Mouse (Mus musculus) adrenal gland, postnatal 4 days (tissue): ENCODE results near the gene Map4k5. TPM values are rescaled to one million over a fixed set of nuclear protein-coding genes. Genes with fewer than 3 reads are reported as not detected.

Source experiments
- DNase-seq, 2 experiments: peaks; one replicate each; pipeline ENCODE4 v3.0.0; 2021 to 2022; ENCODE audit warnings: low spot score in 2 of 2, mixed read lengths in 2 of 2
- total RNA-seq, 2 experiments: library from RNA; stranded (reverse); gene quantifications; 2 replicates each; pipeline ENCODE4 v1.2.3; 2021

The Map4k5 gene
- total RNA-seq, 2 experiments from 2014 or later, result 41.2 to 45.8 TPM

- no peak for DNase-seq
Measured at GRCm38 (mm10) chr12:69888345-69888744, 4.7 kb downstream of the Map4k5 start.

GRCm38 (mm10) chr12:69887776-69888175 lies 5.2 kb downstream of the Map4k5 start:
- no peak for DNase-seq

DNA sequence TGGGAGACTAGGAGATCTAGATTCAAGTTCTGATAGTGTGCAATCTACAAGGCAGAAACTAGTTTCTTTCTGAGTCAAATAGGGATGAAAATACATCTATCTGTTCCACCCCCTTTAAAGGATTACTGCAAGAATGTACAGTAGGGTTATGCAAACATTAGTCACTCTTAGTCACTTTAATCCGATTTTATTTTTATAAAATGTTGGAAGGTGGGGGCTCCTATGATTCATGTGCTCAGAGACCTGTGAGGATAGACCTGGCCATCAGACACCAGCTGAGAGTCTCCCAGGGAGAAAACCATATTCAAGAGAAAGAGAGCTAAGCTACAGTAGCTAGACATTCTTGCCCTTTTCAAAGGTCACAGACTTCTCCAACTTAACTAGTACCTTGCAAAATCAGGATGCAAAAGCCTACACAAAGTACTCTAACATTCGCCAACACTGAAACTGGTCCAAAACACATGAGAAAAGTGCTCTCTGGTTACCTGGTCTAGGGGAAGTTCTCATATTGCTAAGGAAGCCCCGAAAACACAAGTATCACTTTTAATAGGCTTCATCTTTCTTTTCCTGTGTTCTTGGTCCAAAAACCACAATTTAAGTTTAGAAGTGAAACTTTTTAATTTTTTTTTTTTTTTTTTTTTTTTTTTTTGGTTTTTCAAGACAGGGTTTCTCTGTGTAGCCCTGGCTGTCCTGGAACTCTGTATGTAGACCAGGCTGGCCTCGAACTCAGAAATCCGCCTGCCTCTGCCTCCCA lies 7.7 kb downstream of the Map4k5 start:
- DNase-seq, result no peak

DNA sequence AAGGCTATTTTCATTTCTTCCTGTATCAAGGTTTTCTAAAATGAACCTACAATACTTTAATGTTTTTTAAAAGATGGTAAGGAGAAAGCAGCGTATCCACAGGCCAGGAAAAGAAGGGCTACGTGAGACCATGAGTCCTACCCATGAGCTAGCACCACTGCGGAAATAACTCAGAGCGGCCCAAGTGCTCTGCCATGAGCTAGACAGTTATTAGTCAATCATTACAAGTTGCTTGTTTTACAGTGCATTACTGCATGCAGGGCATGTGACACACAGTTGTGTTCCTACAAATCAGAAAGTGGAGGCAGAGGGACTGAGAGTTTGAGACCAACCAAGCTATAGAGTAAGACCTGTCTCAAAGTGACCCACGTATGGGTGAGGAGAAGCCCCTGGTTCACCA lies 8.9 kb downstream of the Map4k5 start:
- DNase-seq, result no peak

- no peak for DNase-seq
Measured at GRCm38 (mm10) chr12:69881198-69881905, 11.6 kb downstream of the Map4k5 start.

GRCm38 (mm10) chr12:69879739-69880138 lies 13.3 kb downstream of the Map4k5 start:
- DNase-seq, result no peak

DNA sequence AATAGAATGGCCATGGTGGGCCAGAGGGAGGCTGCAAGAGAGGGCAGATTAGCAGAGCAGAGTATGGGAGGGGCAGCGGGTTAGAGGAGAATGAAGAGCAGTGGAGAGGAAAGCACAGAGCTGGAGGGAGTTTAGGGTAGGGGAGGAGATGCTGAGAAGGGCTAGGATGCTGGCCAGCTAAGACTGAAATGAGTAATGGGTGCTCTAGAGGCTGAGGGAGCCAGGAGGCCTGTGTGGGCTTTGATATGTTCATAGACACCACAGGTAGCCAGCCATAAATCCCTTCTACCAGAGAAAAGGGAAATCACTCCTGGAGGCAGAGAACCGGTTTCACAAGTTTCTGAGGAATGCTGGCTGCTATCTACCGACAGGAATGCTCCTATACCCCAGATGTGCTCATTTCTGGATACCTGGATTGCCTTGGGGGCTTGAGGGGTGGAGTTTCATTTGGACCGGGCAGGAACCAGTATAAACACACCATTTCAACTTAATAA lies 13.8 kb downstream of the Map4k5 start:
- no peak for DNase-seq

DNA sequence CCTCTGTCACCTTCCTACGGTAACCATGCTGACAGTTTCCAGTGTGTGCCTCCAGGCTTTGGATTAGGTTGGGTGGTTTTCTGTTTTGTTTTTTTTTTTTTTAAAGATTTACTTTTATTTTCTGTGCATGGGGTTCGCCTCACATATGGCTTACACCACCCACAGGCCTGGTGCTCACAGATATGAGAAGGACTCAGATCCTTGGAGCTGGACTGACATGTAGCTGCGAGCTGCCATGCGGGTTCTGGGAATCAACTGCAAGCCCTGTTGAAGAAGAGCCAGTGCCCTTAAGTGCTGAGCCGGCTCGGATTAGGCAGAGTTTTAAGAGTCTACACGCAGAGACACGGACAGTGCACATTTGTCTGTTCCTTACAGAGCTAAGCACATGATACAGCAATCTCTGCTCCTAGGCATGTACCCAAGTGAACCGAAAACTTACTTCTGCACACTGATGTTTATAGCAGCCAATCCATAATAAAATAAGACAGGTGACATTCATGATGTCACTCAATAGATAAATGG lies 15.1 kb downstream of the Map4k5 start:
- no peak for DNase-seq

DNA sequence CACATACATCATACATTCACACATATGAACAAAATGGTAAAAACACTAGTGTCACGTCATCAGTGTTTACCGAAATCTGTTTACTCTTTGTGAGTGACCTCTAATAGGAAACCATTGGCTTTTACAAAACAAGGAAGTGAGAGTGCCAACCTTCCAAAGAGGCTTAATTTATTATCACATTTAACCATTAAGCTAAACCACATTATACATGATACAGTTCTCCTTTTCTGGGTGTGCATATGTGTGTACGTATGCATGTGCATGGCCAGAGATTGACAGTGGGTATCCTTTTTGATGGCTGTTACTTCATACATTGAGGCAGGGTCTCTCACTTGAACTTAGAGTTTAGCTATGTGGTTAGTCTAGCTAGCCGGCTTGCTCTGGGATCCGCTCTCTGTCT lies 21.4 kb downstream of the Map4k5 start:
- DNase-seq, result no peak

- DNase-seq, result no peak
Measured at GRCm38 (mm10) chr12:69867338-69867737, 25.7 kb downstream of the Map4k5 start.

GRCm38 (mm10) chr12:69864164-69864692 lies 28.8 kb downstream of the Map4k5 start:
- DNase-seq, result no peak

GRCm38 (mm10) chr12:69863505-69863904 lies 29.5 kb downstream of the Map4k5 start:
- DNase-seq, result no peak

DNA sequence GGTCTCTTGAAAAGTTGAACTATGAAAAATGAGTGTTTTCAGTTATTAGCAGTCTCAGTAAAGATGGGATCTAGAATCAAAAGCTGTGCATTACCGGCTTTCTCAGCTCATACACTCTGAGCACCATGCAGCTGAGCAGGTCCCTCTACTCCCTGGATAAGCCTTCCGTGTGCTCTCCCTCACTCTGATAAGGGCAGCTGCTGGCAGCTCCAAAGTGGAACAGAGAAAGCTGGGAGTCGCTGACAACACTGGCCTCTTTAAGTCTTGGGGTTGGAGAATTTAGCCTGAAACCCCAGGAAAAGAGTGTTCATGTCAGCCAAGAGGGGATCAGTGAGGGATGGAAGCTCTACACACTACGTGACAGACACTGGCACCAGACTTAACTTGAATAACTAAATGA lies 34.2 kb downstream of the Map4k5 start:
- no peak for DNase-seq

- no peak for DNase-seq
Measured at GRCm38 (mm10) chr12:69857597-69857996, 35.4 kb downstream of the Map4k5 start.

GRCm38 (mm10) chr12:69856398-69856797 lies 36.6 kb downstream of the Map4k5 start:
- DNase-seq, result no peak

- no peak for DNase-seq
Measured at GRCm38 (mm10) chr12:69855641-69856300, 37.2 kb downstream of the Map4k5 start.

DNA sequence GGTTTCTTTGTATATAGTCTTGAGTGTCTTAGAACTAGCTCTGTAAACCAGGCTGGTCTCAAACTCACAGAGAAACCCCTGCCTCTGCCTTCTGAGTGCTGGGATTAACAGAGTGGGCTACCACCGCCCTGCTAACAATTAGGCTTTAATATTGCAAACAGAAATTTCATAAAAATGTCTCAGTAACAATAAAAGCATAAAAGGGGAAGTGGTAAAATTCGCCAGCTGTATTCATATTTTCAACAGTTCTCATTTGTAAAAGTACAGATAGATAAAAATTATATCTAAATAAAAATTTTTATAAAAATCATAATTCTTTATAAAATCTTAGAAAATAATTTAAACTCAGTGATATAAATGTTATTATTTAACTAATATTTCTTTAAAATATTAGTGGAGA lies 39.1 kb downstream of the Map4k5 start:
- no peak for DNase-seq

GRCm38 (mm10) chr12:69853387-69853786 lies 39.6 kb downstream of the Map4k5 start:
- DNase-seq, result no peak

DNA sequence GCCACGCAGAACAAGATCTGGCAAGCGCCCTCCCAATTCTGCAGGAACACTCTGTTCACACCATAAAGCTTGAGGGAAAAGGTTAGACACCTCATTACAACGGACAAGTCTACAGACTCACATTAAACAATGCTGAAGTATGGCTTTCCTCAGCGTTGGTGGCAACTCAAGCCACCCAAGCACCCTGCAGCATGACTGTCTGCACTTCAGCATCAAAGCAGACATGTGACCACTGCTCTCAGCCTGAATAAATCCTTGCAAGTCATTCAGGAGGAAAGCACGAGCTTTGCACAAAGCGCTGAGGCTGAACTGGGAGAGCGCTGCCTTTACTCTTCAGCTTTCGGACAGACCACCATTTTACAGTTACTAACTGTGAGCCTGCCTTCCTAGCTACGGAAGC lies 40.7 kb downstream of the Map4k5 start:
- DNase-seq, result no peak

DNA sequence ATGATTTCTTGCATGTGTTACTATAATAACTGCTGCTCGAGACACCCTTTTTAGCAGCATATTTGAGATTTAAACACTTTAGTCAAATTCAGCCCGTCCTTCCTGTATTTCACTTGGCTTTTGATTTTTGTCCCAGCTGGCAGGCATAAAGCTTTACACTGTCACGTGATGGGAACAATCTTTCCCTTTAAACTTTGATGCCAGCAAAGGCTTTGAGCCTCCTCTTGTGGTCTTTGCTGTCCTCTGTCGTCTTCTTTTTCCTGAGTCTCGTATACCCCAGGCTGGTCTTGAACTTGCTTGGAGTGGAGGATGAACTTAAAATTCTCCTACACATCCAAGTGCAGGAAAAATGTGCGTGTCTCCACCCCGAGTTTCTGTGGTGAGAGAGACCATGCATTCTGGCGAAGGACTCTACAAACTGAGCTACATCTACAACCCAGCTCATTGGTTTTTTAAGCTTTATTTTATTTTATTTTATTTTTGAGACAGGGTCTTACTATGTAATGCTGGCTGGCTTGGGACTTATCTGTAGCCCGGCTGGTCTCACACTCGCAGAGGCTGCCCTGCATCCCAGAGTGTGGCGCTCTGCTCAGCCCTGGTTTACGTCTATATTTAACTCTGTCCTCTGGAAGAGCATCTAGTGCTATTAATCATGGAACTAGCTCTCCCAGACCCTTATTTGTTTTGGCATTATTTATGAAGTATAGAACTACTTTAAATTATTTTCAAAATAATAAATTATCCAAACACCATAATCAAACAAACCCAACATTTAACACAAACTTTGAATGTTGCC lies 44.7 kb downstream of the Map4k5 start:
- no peak for DNase-seq

DNA sequence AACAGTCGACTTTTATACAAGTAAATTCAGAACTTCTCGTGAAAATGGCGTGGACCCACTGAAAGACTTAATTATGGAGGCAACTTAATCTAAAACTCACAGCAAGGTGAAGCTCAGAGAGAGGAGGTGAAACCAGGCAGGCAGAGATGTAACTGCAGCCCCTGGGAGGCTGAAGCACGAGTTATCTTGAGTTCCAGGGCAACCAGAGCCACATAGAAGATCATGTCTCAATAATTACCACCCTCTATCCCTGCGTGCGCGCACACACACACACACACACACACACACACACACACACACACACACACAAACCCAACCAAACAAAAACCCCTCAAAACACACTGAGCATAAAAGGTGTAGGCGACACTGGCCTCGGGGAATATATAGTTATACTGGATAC lies 46.5 kb downstream of the Map4k5 start:
- no peak for DNase-seq
